Mouse (Mus musculus): ENCODE results near the gene Ttc13. TPM values are rescaled to one million over a fixed set of nuclear protein-coding genes. Genes with fewer than 3 reads are reported as not detected.

Gene Ttc13
- polyA plus RNA-seq, 2 experiments, result 12.0 to 18.3 TPM

- H3K27me3 ChIP-seq (ENCODE audit: control insufficient read depth, insufficient read depth, low read length), result no peaks in the 10 kb centered on the region
- no peak overlapping the region for H3K4me2 ChIP-seq (ENCODE audit: low read depth)
- DNase-seq (ENCODE audit: low read depth in 3 of 3, low spot score in 3 of 3) (no peak), ATAC-seq (ENCODE audit: insufficient read depth) (no peak)
- H3K4me3 ChIP-seq (ENCODE audit: insufficient read depth in 1 of 2, low read depth in 2 of 2, low read length in 2 of 2), result no peak overlapping the region
- no peak overlapping the region for H3K9ac ChIP-seq (replicated peaks)
- no peak overlapping the region for H3K27ac ChIP-seq
- no peaks in the 10 kb centered on the region for H3K4me1 ChIP-seq (replicated peaks; ENCODE audit: control insufficient read depth in 2 of 2, insufficient read depth in 2 of 2, low read length in 1 of 2)
- H3K9me3 ChIP-seq (ENCODE audit: control insufficient read depth, low read length), result no peaks in the 10 kb centered on the region
- H3K36me3 ChIP-seq (replicated peaks; ENCODE audit: control insufficient read depth, insufficient read depth, low read depth), result no peaks in the 10 kb centered on the region; the same call in none of the 2 replicates
- WGBS (ENCODE audit: insufficient replicate concordance), result 86% methylated on average over 8 of the region's 8 CpGs
- TF ChIP-seq EP300 (IDR thresholded peaks at IDR 0.05; ENCODE audit: low read depth) (no peak), CTCF (IDR thresholded peaks at IDR 0.05; ENCODE audit: low read depth) (no peak)
These were observed 16.0 kb downstream of the Ttc13 start for GRCm38 (mm10) chr8:124705823-124706222.

GRCm38 (mm10) chr8:124704376-124704775 lies 17.4 kb downstream of the Ttc13 start:
- TF ChIP-seq EP300 (IDR thresholded peaks at IDR 0.05; ENCODE audit: low read depth) (no peak), CTCF (IDR thresholded peaks at IDR 0.05; ENCODE audit: low read depth) (no peak)
- no peak for ATAC-seq (ENCODE audit: insufficient read depth)
- Histone ChIP-seq H3K4me3 (ENCODE audit: insufficient read depth in 1 of 2, low read depth in 2 of 2, low read length in 2 of 2) (no peak overlapping the region), H3K4me1 (replicated peaks; ENCODE audit: control insufficient read depth in 2 of 2, insufficient read depth in 2 of 2, low read length in 1 of 2) (no peaks in the 10 kb centered on the region), H3K36me3 (replicated peaks; ENCODE audit: control insufficient read depth, insufficient read depth, low read depth) (no peaks in the 10 kb centered on the region; the same call in none of the 2 replicates), H3K4me2 (ENCODE audit: low read depth) (no peak overlapping the region), H3K9ac (replicated peaks) (no peak overlapping the region), H3K9me3 (ENCODE audit: control insufficient read depth, low read length) (no peaks in the 10 kb centered on the region), H3K27me3 (ENCODE audit: control insufficient read depth, insufficient read depth, low read length) (no peaks in the 10 kb centered on the region), H3K27ac (no peak overlapping the region)
- 76% methylated on average over 4 of the region's 4 CpGs for WGBS (ENCODE audit: insufficient replicate concordance)
- DNase-seq (ENCODE audit: low read depth in 3 of 3, low spot score in 3 of 3), result no peak

DNA sequence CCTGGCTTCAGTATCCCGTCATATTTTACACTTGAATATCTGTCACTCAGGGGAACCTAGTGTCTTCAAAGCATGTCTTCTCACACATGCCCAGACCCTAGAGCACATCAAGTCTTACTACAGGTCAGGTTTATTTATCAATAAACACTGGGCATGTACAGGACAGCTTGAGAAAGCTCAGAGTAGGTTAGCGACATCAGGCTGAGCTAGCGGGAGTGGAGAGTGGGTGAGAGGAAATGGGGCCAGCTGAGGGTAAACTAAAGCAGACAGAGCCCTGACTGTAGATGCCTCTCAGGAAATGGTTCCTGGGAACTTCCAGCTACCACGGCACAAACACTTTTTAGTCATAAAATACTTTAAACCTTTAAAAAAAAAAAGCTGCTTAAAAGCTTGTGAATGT lies 18.3 kb downstream of the Ttc13 start:
- H3K4me1 ChIP-seq (replicated peaks; ENCODE audit: control insufficient read depth in 2 of 2, insufficient read depth in 2 of 2, low read length in 1 of 2), result no peaks in the 10 kb centered on the region
- no peak for DNase-seq (ENCODE audit: low read depth in 3 of 3, low spot score in 3 of 3)
- H3K4me2 ChIP-seq (ENCODE audit: low read depth), result no peak overlapping the region
- TF ChIP-seq EP300 (IDR thresholded peaks at IDR 0.05; ENCODE audit: low read depth) (no peak), CTCF (IDR thresholded peaks at IDR 0.05; ENCODE audit: low read depth) (no peak)
- H3K27ac ChIP-seq, result no peak overlapping the region
- H3K9me3 ChIP-seq (ENCODE audit: control insufficient read depth, low read length), result no peaks in the 10 kb centered on the region
- H3K27me3 ChIP-seq (ENCODE audit: control insufficient read depth, insufficient read depth, low read length), result no peaks in the 10 kb centered on the region
- no peak overlapping the region for H3K4me3 ChIP-seq (ENCODE audit: insufficient read depth in 1 of 2, low read depth in 2 of 2, low read length in 2 of 2)
- WGBS (ENCODE audit: insufficient replicate concordance), result 69% methylated on average over 4 of the region's 4 CpGs
- H3K9ac ChIP-seq (replicated peaks), result no peak overlapping the region
- H3K36me3 ChIP-seq (replicated peaks; ENCODE audit: control insufficient read depth, insufficient read depth, low read depth), result no peaks in the 10 kb centered on the region; the same call in 1 of the 2 replicates
- ATAC-seq (ENCODE audit: insufficient read depth), result no peak

DNA sequence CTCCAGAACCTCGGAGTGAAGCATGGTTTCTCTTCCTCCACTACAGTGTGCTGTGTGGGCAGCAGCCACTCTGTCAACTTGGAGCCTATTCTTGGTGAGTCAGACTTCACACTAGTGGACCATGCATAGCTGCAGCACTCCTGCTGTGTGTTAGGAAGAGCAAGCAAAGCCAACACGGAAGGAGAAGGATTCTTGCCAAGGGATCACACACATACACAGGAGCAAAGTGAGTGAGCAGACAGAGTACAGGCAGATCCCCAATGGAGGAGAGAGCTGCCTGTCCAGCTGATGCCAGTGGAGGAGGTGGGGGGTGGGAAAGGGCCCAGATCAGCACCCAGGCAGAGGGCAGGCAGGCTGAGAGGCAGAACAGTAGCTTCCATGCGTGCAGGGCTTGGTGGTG lies 19.6 kb downstream of the Ttc13 start:
- ATAC-seq (ENCODE audit: insufficient read depth) (no peak), DNase-seq (ENCODE audit: low read depth in 3 of 3, low spot score in 3 of 3) (no peak)
- Histone ChIP-seq H3K27ac (no peak overlapping the region), H3K9me3 (ENCODE audit: control insufficient read depth, low read length) (no peaks in the 10 kb centered on the region), H3K36me3 (replicated peaks; ENCODE audit: control insufficient read depth, insufficient read depth, low read depth) (no peaks in the 10 kb centered on the region; the same call in 1 of the 2 replicates), H3K27me3 (ENCODE audit: control insufficient read depth, insufficient read depth, low read length) (no peaks in the 10 kb centered on the region), H3K4me2 (ENCODE audit: low read depth) (no peak overlapping the region), H3K4me1 (replicated peaks; ENCODE audit: control insufficient read depth in 2 of 2, insufficient read depth in 2 of 2, low read length in 1 of 2) (no peaks in the 10 kb centered on the region), H3K9ac (replicated peaks) (no peak overlapping the region), H3K4me3 (ENCODE audit: insufficient read depth in 1 of 2, low read depth in 2 of 2, low read length in 2 of 2) (no peak overlapping the region)
- no peak for TF ChIP-seq EP300 (IDR thresholded peaks at IDR 0.05; ENCODE audit: low read depth)
- TF ChIP-seq CTCF (IDR thresholded peaks at IDR 0.05; ENCODE audit: low read depth), result no peak
- WGBS (ENCODE audit: insufficient replicate concordance), result 74% methylated on average over 3 of the region's 3 CpGs

GRCm38 (mm10) chr8:124701023-124701422 lies 20.8 kb downstream of the Ttc13 start:
- Histone ChIP-seq H3K27ac (no peak overlapping the region), H3K36me3 (replicated peaks; ENCODE audit: control insufficient read depth, insufficient read depth, low read depth) (no peaks in the 10 kb centered on the region; the same call in 1 of the 2 replicates), H3K4me2 (ENCODE audit: low read depth) (no peak overlapping the region), H3K9ac (replicated peaks) (no peak overlapping the region), H3K9me3 (ENCODE audit: control insufficient read depth, low read length) (no peaks in the 10 kb centered on the region), H3K27me3 (ENCODE audit: control insufficient read depth, insufficient read depth, low read length) (no peaks in the 10 kb centered on the region), H3K4me1 (replicated peaks; ENCODE audit: control insufficient read depth in 2 of 2, insufficient read depth in 2 of 2, low read length in 1 of 2) (no peaks in the 10 kb centered on the region), H3K4me3 (ENCODE audit: insufficient read depth in 1 of 2, low read depth in 2 of 2, low read length in 2 of 2) (no peak overlapping the region)
- TF ChIP-seq CTCF (IDR thresholded peaks at IDR 0.05; ENCODE audit: low read depth), result no peak
- no peak for TF ChIP-seq EP300 (IDR thresholded peaks at IDR 0.05; ENCODE audit: low read depth)
- 48% methylated on average over 9 of the region's 9 CpGs for WGBS (ENCODE audit: insufficient replicate concordance)
- DNase-seq (ENCODE audit: low read depth in 3 of 3, low spot score in 3 of 3), result no peak
- no peak for ATAC-seq (ENCODE audit: insufficient read depth)
